27 mouse cellular contexts compared by ENCODE assay signal in the genomic region with DNA sequence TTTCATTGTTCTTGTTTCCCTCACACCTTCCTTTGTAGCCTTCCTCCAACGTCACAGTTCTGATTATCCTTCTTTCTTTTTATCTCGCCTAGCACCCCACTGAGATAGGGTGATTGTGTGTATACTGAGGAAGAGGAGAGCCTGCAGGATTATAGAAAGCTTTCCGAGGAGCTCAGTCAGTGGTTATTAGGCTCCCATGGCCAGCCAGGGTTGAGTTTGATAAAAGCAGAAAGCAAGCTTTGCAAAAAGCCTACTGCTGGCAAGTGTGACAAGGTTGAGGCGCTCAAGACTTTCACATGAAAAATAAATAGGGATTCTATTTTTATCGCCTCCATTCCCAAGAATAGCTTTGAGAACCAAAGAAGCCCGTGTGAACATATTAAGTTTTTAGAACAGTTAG.
DNase-seq lines count a peak whose midpoint lies in the region; ATAC-seq and TF ChIP-seq lines count a peak whose summit lies in the region.
"Had no signal": no experiment of that assay in that cellular context is flagged by ENCODE, and none has a peak within 500 bp of the region (broad histone marks: within the 10 kb centered on the region; RNA-seq: fewer than 3 reads in every experiment).

No protein-coding gene starts in this region.

- H3K4me2 ChIP-seq in hindbrain, embryonic 14.5 days (replicated peaks) = no peak overlapping the region
- no peak overlapping the region for H3K4me2 ChIP-seq in hindbrain, postnatal 0 days (ENCODE audit: low read depth, low read length)
- H3K4me2 ChIP-seq in midbrain, embryonic 12.5 days (replicated peaks) = no peak overlapping the region
- H3K4me2 ChIP-seq in midbrain, embryonic 16.5 days (ENCODE audit: low read length) = peak overlapping the region; percentile 32
- H3K4me2 ChIP-seq: heart, embryonic 12.5 days; limb, embryonic 15.5 days; liver, embryonic 13.5 days had no signal

- H3K4me3 ChIP-seq in hindbrain, embryonic 14.5 days (replicated peaks; ENCODE audit: low read length) = no peak overlapping the region
- H3K4me3 ChIP-seq in hindbrain, postnatal 0 days (ENCODE audit: low read length) = no peak overlapping the region
- H3K4me3 ChIP-seq in midbrain, embryonic 12.5 days = no peak overlapping the region
- H3K4me3 ChIP-seq in midbrain, embryonic 16.5 days (ENCODE audit: low read depth, low read length) = no peak overlapping the region
- H3K4me3 ChIP-seq: heart, embryonic 12.5 days; limb, embryonic 10.5 days; limb, embryonic 15.5 days; liver, embryonic 13.5 days had no signal

- peak; percentile 67 for ATAC-seq in frontal cortex, adult (ENCODE audit: low TSS enrichment)
- no peak for ATAC-seq in hindbrain, embryonic 14.5 days (ENCODE audit: low FRiP score)
- ATAC-seq in hindbrain, postnatal 0 days = no peak
- no peak for ATAC-seq in midbrain, embryonic 12.5 days (ENCODE audit: low FRiP score, low read depth)
- ATAC-seq in midbrain, embryonic 16.5 days = peak; percentile 65; the same call in 1 of the 2 replicates
- ATAC-seq: CD4-positive, CD25-positive, alpha-beta regulatory T cell, adult 4 months; inflammation-experienced regulatory T-cells, adult 6 months; lung, postnatal 0 days had no signal

- H3K36me3 ChIP-seq in hindbrain, embryonic 14.5 days (replicated peaks; ENCODE audit: control insufficient read depth, insufficient read depth) = no peaks in the 10 kb centered on the region
- no peaks in the 10 kb centered on the region for H3K36me3 ChIP-seq in hindbrain, postnatal 0 days (ENCODE audit: insufficient read depth, low read length)
- no peaks in the 10 kb centered on the region for H3K36me3 ChIP-seq in midbrain, embryonic 12.5 days
- H3K36me3 ChIP-seq in midbrain, embryonic 16.5 days (ENCODE audit: control insufficient read depth, insufficient read depth, low read length) = no peaks in the 10 kb centered on the region
- H3K36me3 ChIP-seq: heart, embryonic 12.5 days; limb, embryonic 10.5 days; limb, embryonic 15.5 days; liver, embryonic 13.5 days had no signal

- no peaks in the 10 kb centered on the region for H3K27me3 ChIP-seq in hindbrain, embryonic 14.5 days (ENCODE audit: control insufficient read depth, insufficient read depth, low read length)
- no peaks in the 10 kb centered on the region for H3K27me3 ChIP-seq in hindbrain, postnatal 0 days (ENCODE audit: insufficient read depth, low read length)
- no peaks in the 10 kb centered on the region for H3K27me3 ChIP-seq in midbrain, embryonic 12.5 days
- no peaks in the 10 kb centered on the region for H3K27me3 ChIP-seq in midbrain, embryonic 16.5 days (ENCODE audit: control insufficient read depth, insufficient read depth, low read depth, low read length)
- H3K27me3 ChIP-seq: heart, embryonic 12.5 days; limb, embryonic 15.5 days; liver, embryonic 13.5 days had no signal

- DNase-seq in frontal cortex, postnatal 25 days (ENCODE audit: low spot score in 2 of 2) = no peak
- no peak for DNase-seq in hindbrain, embryonic 14.5 days (ENCODE audit: low spot score)
- DNase-seq in hindbrain, postnatal 0 days (ENCODE audit: low spot score) = no peak
- DNase-seq in embryo, embryonic 11 days = no peak
- DNase-seq: adrenal gland, postnatal 14 days; cerebellum, adult 2 months; cerebellum, postnatal 14 days; heart, postnatal 14 days; kidney, adult 11 months; kidney, postnatal 14 days; layer of hippocampus, adult 9-11 months; liver, embryonic 13.5 days; lung, adult 18-20 months; right cerebral cortex, postnatal 4 days; thymus, adult 18-20 months; thymus, postnatal 25 days had no signal

- no peaks in the 10 kb centered on the region for H3K9me3 ChIP-seq in hindbrain, embryonic 14.5 days (ENCODE audit: control insufficient read depth, low read length)
- no peaks in the 10 kb centered on the region for H3K9me3 ChIP-seq in hindbrain, postnatal 0 days (ENCODE audit: low read length)
- no peaks in the 10 kb centered on the region for H3K9me3 ChIP-seq in midbrain, embryonic 12.5 days
- no peaks in the 10 kb centered on the region for H3K9me3 ChIP-seq in midbrain, embryonic 16.5 days (replicated peaks; ENCODE audit: control insufficient read depth, low read length, poor library complexity, severe bottlenecking)
- H3K9me3 ChIP-seq: heart, embryonic 12.5 days; limb, embryonic 10.5 days; limb, embryonic 15.5 days; liver, embryonic 13.5 days had no signal

- 49% methylated on average over 6 of the region's 6 CpGs for WGBS in hindbrain, embryonic 14.5 days
- WGBS in hindbrain, postnatal 0 days = 47% methylated on average over 6 of the region's 6 CpGs
- WGBS in midbrain, embryonic 12.5 days = 36% methylated on average over 6 of the region's 6 CpGs
- WGBS in midbrain, embryonic 16.5 days = 21% methylated on average over 6 of the region's 6 CpGs

- 0 out of 2 replicates have a peak overlapping the region, but pooled peaks have one; percentile 53 for H3K27ac ChIP-seq in hindbrain, embryonic 14.5 days
- no peak overlapping the region for H3K27ac ChIP-seq in hindbrain, postnatal 0 days
- H3K27ac ChIP-seq in midbrain, embryonic 12.5 days (replicated peaks) = peak overlapping the region; percentile 42
- H3K27ac ChIP-seq in midbrain, embryonic 16.5 days (ENCODE audit: low read length) = peak overlapping the region; percentile 70
- H3K27ac ChIP-seq: limb, embryonic 10.5 days; limb, embryonic 15.5 days; liver, embryonic 13.5 days; macrophage; stomach, postnatal 0 days had no signal

- peaks cover 5% of the 10 kb centered on the region; the same call in 1 of the 2 replicates for H3K4me1 ChIP-seq in hindbrain, embryonic 14.5 days (replicated peaks; ENCODE audit: control insufficient read depth, insufficient read depth, low read length)
- no peaks in the 10 kb centered on the region for H3K4me1 ChIP-seq in hindbrain, postnatal 0 days (ENCODE audit: insufficient read depth, low read length)
- H3K4me1 ChIP-seq in midbrain, embryonic 12.5 days = 0 out of 2 replicates have a peak, but pooled peaks cover 3% of the 10 kb centered on the region
- H3K4me1 ChIP-seq in midbrain, embryonic 16.5 days (ENCODE audit: control insufficient read depth, insufficient read depth, low read length) = peaks cover 12% of the 10 kb centered on the region
- H3K4me1 ChIP-seq: limb, embryonic 10.5 days; limb, embryonic 15.5 days; liver, embryonic 13.5 days had no signal

- no peak for TF ChIP-seq CTCF in hindbrain, postnatal 0 days (IDR thresholded peaks at IDR 0.05; ENCODE audit: low read depth)

- no peak overlapping the region for H3K9ac ChIP-seq in hindbrain, embryonic 14.5 days
- H3K9ac ChIP-seq in hindbrain, postnatal 0 days (replicated peaks; ENCODE audit: low read length) = no peak overlapping the region
- H3K9ac ChIP-seq in midbrain, embryonic 12.5 days (replicated peaks) = 0 out of 2 replicates have a peak overlapping the region, but pooled peaks have one; percentile 4
- H3K9ac ChIP-seq in midbrain, embryonic 16.5 days (ENCODE audit: low read depth, low read length) = no peak overlapping the region
- H3K9ac ChIP-seq: heart, embryonic 12.5 days; limb, embryonic 15.5 days; liver, embryonic 13.5 days had no signal

Comparison
In these comparisons a context has a peak if more than half of its experiments do, and no peak if none do; other contexts are left out.
1. ATAC-seq: peak in frontal cortex, adult (single experiment) and midbrain, embryonic 16.5 days (single experiment); none in hindbrain, embryonic 14.5 days (single experiment), hindbrain, postnatal 0 days (single experiment) and midbrain, embryonic 12.5 days (single experiment).